Mouse (Mus musculus): ENCODE measurements around the gene Ppard. TPM values are rescaled to one million over a fixed set of nuclear protein-coding genes. Genes with fewer than 3 reads are reported as not detected.

Ppard gene
- polyA plus RNA-seq, 1 experiment from 2014 or later, result 0.77 TPM

DNA sequence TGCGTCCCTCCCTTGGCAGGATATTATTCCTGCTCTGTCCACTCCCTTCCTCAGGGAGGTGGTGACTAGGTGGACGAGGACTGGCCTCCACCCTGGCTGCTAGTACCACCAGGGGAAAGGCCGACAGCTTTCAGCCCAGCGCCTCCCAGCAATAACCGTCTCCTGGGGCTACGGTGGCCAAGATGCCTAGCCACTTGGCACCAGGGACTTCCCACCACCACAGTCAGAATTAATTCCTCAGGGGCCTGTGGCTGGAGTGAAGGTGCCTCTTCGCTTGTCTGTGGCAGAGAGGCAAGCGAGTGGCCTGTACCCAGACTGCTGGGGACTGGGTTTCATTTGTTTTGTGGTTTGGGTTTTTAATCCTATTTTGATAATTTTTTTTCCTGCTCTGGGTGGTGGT, 27.1 kb upstream of the Ppard start:
- H3K4me1 ChIP-seq (ENCODE audit: control insufficient read depth, low read depth, low read length), result peaks cover 13% of the 10 kb centered on the region
- H3K9ac ChIP-seq (ENCODE audit: low read depth, low read length), result no peak overlapping the region
- no peaks in the 10 kb centered on the region for H3K27me3 ChIP-seq (ENCODE audit: control insufficient read depth, insufficient read depth, low read depth, low read length)
- WGBS (ENCODE audit: insufficient replicate concordance), result 72% methylated on average over 8 of the region's 8 CpGs
- H3K9me3 ChIP-seq (replicated peaks; ENCODE audit: control insufficient read depth, low read length), result no peaks in the 10 kb centered on the region
- ATAC-seq (ENCODE audit: low read depth), result no peak
- no peak overlapping the region for H3K4me3 ChIP-seq (ENCODE audit: low read depth, low read length)
- no peak overlapping the region for H3K27ac ChIP-seq (ENCODE audit: low read length)
- H3K4me2 ChIP-seq (ENCODE audit: low read depth, low read length), result no peak overlapping the region
- H3K36me3 ChIP-seq (ENCODE audit: control insufficient read depth, insufficient read depth), result no peaks in the 10 kb centered on the region

DNA sequence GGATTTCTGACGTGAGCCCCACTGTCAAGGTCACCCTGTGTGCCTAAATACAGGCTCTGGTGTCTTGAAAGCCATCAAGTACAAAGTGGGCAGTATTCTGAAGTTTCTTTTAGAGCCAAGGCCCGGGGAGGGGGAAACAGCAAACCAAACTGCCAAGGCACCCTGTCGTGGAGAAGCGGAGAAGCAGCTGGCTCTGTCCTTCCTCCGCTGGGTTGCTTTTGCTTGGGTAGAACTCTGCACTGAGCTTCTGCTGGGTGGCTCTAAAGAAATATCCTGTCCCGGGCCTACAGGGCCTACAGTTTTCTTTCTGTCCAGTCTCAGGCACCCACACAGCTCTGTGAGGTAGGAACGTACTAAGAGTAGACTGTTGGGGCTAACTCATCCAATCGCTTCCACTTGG, 25.4 kb upstream of the Ppard start:
- ATAC-seq (ENCODE audit: low read depth), result no peak
- Histone ChIP-seq H3K36me3 (ENCODE audit: control insufficient read depth, insufficient read depth) (no peaks in the 10 kb centered on the region), H3K4me2 (ENCODE audit: low read depth, low read length) (peak overlapping the region; percentile 61; the same call in 1 of the 2 replicates), H3K9ac (ENCODE audit: low read depth, low read length) (peak overlapping the region; percentile 3; the same call in 1 of the 2 replicates), H3K27me3 (ENCODE audit: control insufficient read depth, insufficient read depth, low read depth, low read length) (no peaks in the 10 kb centered on the region), H3K4me3 (ENCODE audit: low read depth, low read length) (no peak overlapping the region), H3K4me1 (ENCODE audit: control insufficient read depth, low read depth, low read length) (peaks cover 21% of the 10 kb centered on the region), H3K9me3 (replicated peaks; ENCODE audit: control insufficient read depth, low read length) (no peaks in the 10 kb centered on the region), H3K27ac (ENCODE audit: low read length) (peak overlapping the region; percentile 35)
- 38% methylated on average over 8 of the region's 8 CpGs for WGBS (ENCODE audit: insufficient replicate concordance)

GRCm38 (mm10) chr17:28207591-28208313, 24.7 kb upstream of the Ppard start, which contains the start of gene Def6:
Gene Def6 (plus strand): TSS chr17:28207778.
- H3K36me3 ChIP-seq (ENCODE audit: control insufficient read depth, insufficient read depth), result no peaks in the 10 kb centered on the region
- no peaks in the 10 kb centered on the region for H3K9me3 ChIP-seq (replicated peaks; ENCODE audit: control insufficient read depth, low read length)
- no peaks in the 10 kb centered on the region for H3K27me3 ChIP-seq (ENCODE audit: control insufficient read depth, insufficient read depth, low read depth, low read length)
- peak within 1 kb of the TSS; percentile 61 for H3K4me2 ChIP-seq (ENCODE audit: low read depth, low read length)
- ATAC-seq (ENCODE audit: low read depth), result peak; percentile 79
- peak within 1 kb of the TSS; percentile 73 for H3K27ac ChIP-seq (ENCODE audit: low read length)
- WGBS (ENCODE audit: insufficient replicate concordance), result 3% methylated on average over 26 of the region's 26 CpGs
- H3K9ac ChIP-seq (ENCODE audit: low read depth, low read length), result peak within 1 kb of the TSS; percentile 62
- peaks cover 22% of the 10 kb centered on the region for H3K4me1 ChIP-seq (ENCODE audit: control insufficient read depth, low read depth, low read length)
- peak within 1 kb of the TSS; percentile 59 for H3K4me3 ChIP-seq (ENCODE audit: low read depth, low read length)

DNA sequence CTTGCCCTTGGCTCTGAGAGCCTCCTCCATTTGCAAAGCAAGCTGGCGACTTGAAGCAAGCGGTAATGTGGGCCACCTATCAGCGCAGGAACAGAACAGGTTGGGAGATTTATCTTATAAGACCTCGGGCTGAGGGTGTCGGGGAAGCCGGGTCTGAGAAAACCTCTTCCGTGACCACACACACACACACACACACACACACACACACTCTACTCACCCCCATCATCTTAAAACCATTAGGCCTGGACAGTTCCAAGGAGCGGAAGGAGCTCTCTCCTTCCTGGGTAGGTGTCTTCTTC, 24.2 kb upstream of the Ppard start:
- Histone ChIP-seq H3K4me1 (ENCODE audit: control insufficient read depth, low read depth, low read length) (peaks cover 22% of the 10 kb centered on the region), H3K4me3 (ENCODE audit: low read depth, low read length) (peak overlapping the region; percentile 59), H3K27ac (ENCODE audit: low read length) (peak overlapping the region; percentile 73; the same call in 1 of the 2 replicates), H3K4me2 (ENCODE audit: low read depth, low read length) (peak overlapping the region; percentile 61), H3K27me3 (ENCODE audit: control insufficient read depth, insufficient read depth, low read depth, low read length) (no peaks in the 10 kb centered on the region), H3K9me3 (replicated peaks; ENCODE audit: control insufficient read depth, low read length) (no peaks in the 10 kb centered on the region), H3K9ac (ENCODE audit: low read depth, low read length) (peak overlapping the region; percentile 62), H3K36me3 (ENCODE audit: control insufficient read depth, insufficient read depth) (no peaks in the 10 kb centered on the region)
- 11% methylated on average over 8 of the region's 8 CpGs for WGBS (ENCODE audit: insufficient replicate concordance)
- ATAC-seq (ENCODE audit: low read depth), result no peak

- peak overlapping the region; percentile 61 for H3K4me2 ChIP-seq (ENCODE audit: low read depth, low read length)
- ATAC-seq (ENCODE audit: low read depth), result no peak
- H3K9ac ChIP-seq (ENCODE audit: low read depth, low read length), result no peak overlapping the region
- WGBS (ENCODE audit: insufficient replicate concordance), result 23% methylated on average over 4 of the region's 4 CpGs
- H3K36me3 ChIP-seq (ENCODE audit: control insufficient read depth, insufficient read depth), result no peaks in the 10 kb centered on the region
- peak overlapping the region; percentile 59 for H3K27ac ChIP-seq (ENCODE audit: low read length)
- peaks cover 22% of the 10 kb centered on the region for H3K4me1 ChIP-seq (ENCODE audit: control insufficient read depth, low read depth, low read length)
- no peaks in the 10 kb centered on the region for H3K9me3 ChIP-seq (replicated peaks; ENCODE audit: control insufficient read depth, low read length)
- peak overlapping the region; percentile 59 for H3K4me3 ChIP-seq (ENCODE audit: low read depth, low read length)
- H3K27me3 ChIP-seq (ENCODE audit: control insufficient read depth, insufficient read depth, low read depth, low read length), result no peaks in the 10 kb centered on the region
Observed at GRCm38 (mm10) chr17:28209457-28210110, 22.9 kb upstream of the Ppard start.

DNA sequence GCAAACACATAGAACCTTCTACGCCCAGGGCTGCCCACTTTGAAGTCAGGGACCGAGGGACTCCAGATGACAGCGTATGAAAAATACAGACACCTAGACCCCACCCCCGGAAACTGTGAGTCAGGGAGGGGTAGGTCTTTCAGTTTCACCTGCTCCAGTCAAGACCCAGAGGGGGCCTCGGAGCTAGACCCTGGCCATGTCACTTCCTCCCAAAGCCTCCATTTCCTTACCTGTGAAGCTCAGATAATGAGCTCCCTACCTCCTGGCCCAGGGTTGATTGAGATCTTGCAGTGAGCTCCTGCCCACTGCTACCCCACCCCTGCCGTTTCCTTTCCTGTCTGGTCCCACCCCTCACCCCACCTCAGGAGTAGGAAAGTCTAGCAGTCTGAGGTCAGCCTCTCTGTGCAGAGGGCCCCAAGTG, 20.6 kb upstream of the Ppard start:
- Histone ChIP-seq H3K27me3 (ENCODE audit: control insufficient read depth, insufficient read depth, low read depth, low read length) (no peaks in the 10 kb centered on the region), H3K27ac (ENCODE audit: low read length) (no peak overlapping the region), H3K9me3 (replicated peaks; ENCODE audit: control insufficient read depth, low read length) (no peaks in the 10 kb centered on the region), H3K4me3 (ENCODE audit: low read depth, low read length) (no peak overlapping the region), H3K4me1 (ENCODE audit: control insufficient read depth, low read depth, low read length) (peaks cover 21% of the 10 kb centered on the region), H3K36me3 (ENCODE audit: control insufficient read depth, insufficient read depth) (no peaks in the 10 kb centered on the region), H3K4me2 (ENCODE audit: low read depth, low read length) (no peak overlapping the region), H3K9ac (ENCODE audit: low read depth, low read length) (no peak overlapping the region)
- WGBS (ENCODE audit: insufficient replicate concordance), result 20% methylated on average over 6 of the region's 6 CpGs
- ATAC-seq (ENCODE audit: low read depth), result no peak

DNA sequence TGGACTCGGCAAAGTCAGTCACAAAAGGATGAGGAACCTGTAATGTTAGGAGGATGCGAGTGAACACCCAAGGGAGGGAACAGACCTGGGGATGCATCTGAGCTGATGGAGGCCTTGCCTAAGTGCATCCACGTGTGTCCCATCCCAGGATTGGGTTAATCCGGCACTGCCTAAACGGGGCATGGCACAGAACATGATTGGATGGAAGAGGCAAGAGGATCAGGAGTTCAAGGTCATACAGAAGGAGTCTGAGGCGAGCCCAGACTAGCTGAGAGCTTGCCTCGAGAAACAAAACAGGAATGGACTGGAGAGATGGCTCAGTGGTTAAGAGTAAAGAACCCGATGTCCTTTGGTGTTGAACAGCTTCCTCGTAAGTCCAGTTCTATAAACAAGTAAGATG, 20.1 kb upstream of the Ppard start:
- H3K36me3 ChIP-seq (ENCODE audit: control insufficient read depth, insufficient read depth), result no peaks in the 10 kb centered on the region
- H3K9ac ChIP-seq (ENCODE audit: low read depth, low read length), result no peak overlapping the region
- WGBS (ENCODE audit: insufficient replicate concordance), result 47% methylated on average over 9 of the region's 9 CpGs
- no peaks in the 10 kb centered on the region for H3K9me3 ChIP-seq (replicated peaks; ENCODE audit: control insufficient read depth, low read length)
- H3K27me3 ChIP-seq (ENCODE audit: control insufficient read depth, insufficient read depth, low read depth, low read length), result no peaks in the 10 kb centered on the region
- ATAC-seq (ENCODE audit: low read depth), result no peak
- H3K27ac ChIP-seq (ENCODE audit: low read length), result no peak overlapping the region
- no peak overlapping the region for H3K4me3 ChIP-seq (ENCODE audit: low read depth, low read length)
- H3K4me2 ChIP-seq (ENCODE audit: low read depth, low read length), result no peak overlapping the region
- H3K4me1 ChIP-seq (ENCODE audit: control insufficient read depth, low read depth, low read length), result peaks cover 18% of the 10 kb centered on the region

GRCm38 (mm10) chr17:28213236-28213635, 19.3 kb upstream of the Ppard start:
- H3K27ac ChIP-seq (ENCODE audit: low read length), result no peak overlapping the region
- no peak overlapping the region for H3K4me3 ChIP-seq (ENCODE audit: low read depth, low read length)
- ATAC-seq (ENCODE audit: low read depth), result no peak
- no peak overlapping the region for H3K4me2 ChIP-seq (ENCODE audit: low read depth, low read length)
- H3K9me3 ChIP-seq (replicated peaks; ENCODE audit: control insufficient read depth, low read length), result no peaks in the 10 kb centered on the region
- no peaks in the 10 kb centered on the region for H3K36me3 ChIP-seq (ENCODE audit: control insufficient read depth, insufficient read depth)
- H3K4me1 ChIP-seq (ENCODE audit: control insufficient read depth, low read depth, low read length), result peaks cover 16% of the 10 kb centered on the region
- WGBS (ENCODE audit: insufficient replicate concordance), result 26% methylated on average over 4 of the region's 4 CpGs
- H3K9ac ChIP-seq (ENCODE audit: low read depth, low read length), result no peak overlapping the region
- no peaks in the 10 kb centered on the region for H3K27me3 ChIP-seq (ENCODE audit: control insufficient read depth, insufficient read depth, low read depth, low read length)

DNA sequence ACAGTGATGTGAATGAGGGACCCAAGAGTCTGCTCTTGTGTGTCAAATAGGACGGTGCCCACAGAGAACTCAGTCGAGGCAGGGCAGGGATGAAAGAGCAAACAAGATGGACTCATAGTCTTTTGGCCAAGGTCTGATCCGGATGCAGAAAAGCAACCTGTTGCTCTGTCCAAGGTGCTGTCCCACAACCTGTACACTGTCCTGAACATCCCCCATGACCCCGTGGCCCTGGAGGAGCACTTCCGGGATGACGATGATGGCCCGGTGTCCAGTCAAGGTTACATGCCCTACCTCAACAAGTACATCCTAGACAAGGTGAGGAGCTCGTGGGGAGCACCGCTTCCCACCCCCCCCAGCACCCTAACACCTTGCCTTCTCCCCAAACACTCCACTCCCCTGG, 15.7 kb upstream of the Ppard start:
- Histone ChIP-seq H3K9me3 (replicated peaks; ENCODE audit: control insufficient read depth, low read length) (no peaks in the 10 kb centered on the region), H3K4me3 (ENCODE audit: low read depth, low read length) (no peak overlapping the region), H3K4me2 (ENCODE audit: low read depth, low read length) (no peak overlapping the region), H3K36me3 (ENCODE audit: control insufficient read depth, insufficient read depth) (no peaks in the 10 kb centered on the region), H3K27me3 (ENCODE audit: control insufficient read depth, insufficient read depth, low read depth, low read length) (no peaks in the 10 kb centered on the region), H3K4me1 (ENCODE audit: control insufficient read depth, low read depth, low read length) (peaks cover 12% of the 10 kb centered on the region), H3K9ac (ENCODE audit: low read depth, low read length) (no peak overlapping the region), H3K27ac (ENCODE audit: low read length) (no peak overlapping the region)
- ATAC-seq (ENCODE audit: low read depth), result no peak
- 72% methylated on average over 9 of the region's 9 CpGs for whole genome bisulfite sequencing (ENCODE audit: insufficient replicate concordance)

Data from liver, embryonic 16.5 days (tissue).